Mouse (Mus musculus): ENCODE measurements around the gene Eif4a3. TPM values are rescaled to one million over a fixed set of nuclear protein-coding genes. Genes with fewer than 3 reads are reported as not detected.
A peak's percentile ranks its signal among the peaks of the same experiment; 100 is the strongest.

The Eif4a3 gene
- polyA plus RNA-seq, 1 experiment: 153 TPM

GRCm38 (mm10) chr11:119325068-119325467 lies 25.2 kb upstream of the Eif4a3 start:
- Histone ChIP-seq H3K4me1 (ENCODE audit: control insufficient read depth, insufficient read depth, low read length) (no peaks in the 10 kb centered on the region), H3K4me3 (ENCODE audit: insufficient read depth, low read length) (no peak overlapping the region), H3K27ac (ENCODE audit: insufficient read depth, low read length) (no peak overlapping the region)
- no peak for TF ChIP-seq POLR2A (IDR thresholded peaks at IDR 0.05; ENCODE audit: low read depth, low read length)
- no peak for TF ChIP-seq CTCF (IDR thresholded peaks at IDR 0.05; ENCODE audit: borderline replicate concordance, insufficient read depth, low read length)

- no peak for TF ChIP-seq POLR2A (IDR thresholded peaks at IDR 0.05; ENCODE audit: low read depth, low read length)
- TF ChIP-seq CTCF (IDR thresholded peaks at IDR 0.05; ENCODE audit: borderline replicate concordance, insufficient read depth, low read length): no peak
- Histone ChIP-seq H3K4me1 (ENCODE audit: control insufficient read depth, insufficient read depth, low read length) (no peaks in the 10 kb centered on the region), H3K4me3 (ENCODE audit: insufficient read depth, low read length) (no peak overlapping the region), H3K27ac (ENCODE audit: insufficient read depth, low read length) (no peak overlapping the region)
Measured at GRCm38 (mm10) chr11:119322521-119322920, 22.6 kb upstream of the Eif4a3 start.

GRCm38 (mm10) chr11:119316720-119317119 lies 16.8 kb upstream of the Eif4a3 start:
- H3K4me3 ChIP-seq (ENCODE audit: insufficient read depth, low read length): no peak overlapping the region
- TF ChIP-seq CTCF (IDR thresholded peaks at IDR 0.05; ENCODE audit: borderline replicate concordance, insufficient read depth, low read length): no peak
- no peak for TF ChIP-seq POLR2A (IDR thresholded peaks at IDR 0.05; ENCODE audit: low read depth, low read length)

GRCm38 (mm10) chr11:119314252-119314936 lies 14.5 kb upstream of the Eif4a3 start:
- TF ChIP-seq CTCF (IDR thresholded peaks at IDR 0.05; ENCODE audit: borderline replicate concordance, insufficient read depth, low read length) (no peak), POLR2A (IDR thresholded peaks at IDR 0.05; ENCODE audit: low read depth, low read length) (no peak)
- Histone ChIP-seq H3K4me3 (ENCODE audit: insufficient read depth, low read length) (no peak overlapping the region), H3K4me1 (ENCODE audit: control insufficient read depth, insufficient read depth, low read length) (no peaks in the 10 kb centered on the region), H3K27ac (ENCODE audit: insufficient read depth, low read length) (no peak overlapping the region)

More at GRCm38 (mm10) chr11:119316720-119317119, 16.8 kb upstream of the Eif4a3 start:
- Histone ChIP-seq H3K27ac (ENCODE audit: insufficient read depth, low read length) (no peak overlapping the region), H3K4me1 (ENCODE audit: control insufficient read depth, insufficient read depth, low read length) (no peaks in the 10 kb centered on the region)

GRCm38 (mm10) chr11:119310621-119311020 lies 10.7 kb upstream of the Eif4a3 start:
- no peak for TF ChIP-seq POLR2A (IDR thresholded peaks at IDR 0.05; ENCODE audit: low read depth, low read length)
- no peak for TF ChIP-seq CTCF (IDR thresholded peaks at IDR 0.05; ENCODE audit: borderline replicate concordance, insufficient read depth, low read length)
- no peak overlapping the region for H3K27ac ChIP-seq (ENCODE audit: insufficient read depth, low read length)

GRCm38 (mm10) chr11:119307916-119308315 lies 8.0 kb upstream of the Eif4a3 start:
- Histone ChIP-seq H3K4me3 (ENCODE audit: insufficient read depth, low read length) (no peak overlapping the region), H3K4me1 (ENCODE audit: control insufficient read depth, insufficient read depth, low read length) (no peaks in the 10 kb centered on the region), H3K27ac (ENCODE audit: insufficient read depth, low read length) (no peak overlapping the region)
- no peak for TF ChIP-seq CTCF (IDR thresholded peaks at IDR 0.05; ENCODE audit: borderline replicate concordance, insufficient read depth, low read length)
- no peak for TF ChIP-seq POLR2A (IDR thresholded peaks at IDR 0.05; ENCODE audit: low read depth, low read length)

More at GRCm38 (mm10) chr11:119310621-119311020, 10.7 kb upstream of the Eif4a3 start:
- Histone ChIP-seq H3K4me3 (ENCODE audit: insufficient read depth, low read length) (no peak overlapping the region), H3K4me1 (ENCODE audit: control insufficient read depth, insufficient read depth, low read length) (no peaks in the 10 kb centered on the region)

DNA sequence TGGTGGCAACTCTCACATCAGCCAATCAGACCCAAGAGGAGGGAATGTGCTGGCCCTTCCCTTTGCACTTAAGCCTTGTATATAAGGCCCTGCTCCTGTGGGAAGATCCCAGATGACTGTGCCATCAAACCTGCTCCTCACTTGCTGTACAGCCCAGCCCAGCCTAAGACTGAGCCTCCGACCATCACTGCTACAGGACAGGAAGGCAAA lies 7.7 kb upstream of the Eif4a3 start, which contains the start of gene Card14:
Gene Card14, plus strand, starts transcription at position 111 of the 210 bp plus-strand sequence.
- Histone ChIP-seq H3K27ac (ENCODE audit: insufficient read depth, low read length) (no peak within 1 kb of the TSS), H3K4me1 (ENCODE audit: control insufficient read depth, insufficient read depth, low read length) (no peaks in the 10 kb centered on the region), H3K4me3 (ENCODE audit: insufficient read depth, low read length) (no peak within 1 kb of the TSS)
- TF ChIP-seq POLR2A (IDR thresholded peaks at IDR 0.05; ENCODE audit: low read depth, low read length) (no peak), CTCF (IDR thresholded peaks at IDR 0.05; ENCODE audit: borderline replicate concordance, insufficient read depth, low read length) (no peak)

- no peak for TF ChIP-seq CTCF (IDR thresholded peaks at IDR 0.05; ENCODE audit: borderline replicate concordance, insufficient read depth, low read length)
- TF ChIP-seq POLR2A (IDR thresholded peaks at IDR 0.05; ENCODE audit: low read depth, low read length): no peak
- Histone ChIP-seq H3K4me1 (ENCODE audit: control insufficient read depth, insufficient read depth, low read length) (no peaks in the 10 kb centered on the region), H3K27ac (ENCODE audit: insufficient read depth, low read length) (no peak overlapping the region), H3K4me3 (ENCODE audit: insufficient read depth, low read length) (no peak overlapping the region)
Measured at GRCm38 (mm10) chr11:119306762-119307657, 7.1 kb upstream of the Eif4a3 start.

DNA sequence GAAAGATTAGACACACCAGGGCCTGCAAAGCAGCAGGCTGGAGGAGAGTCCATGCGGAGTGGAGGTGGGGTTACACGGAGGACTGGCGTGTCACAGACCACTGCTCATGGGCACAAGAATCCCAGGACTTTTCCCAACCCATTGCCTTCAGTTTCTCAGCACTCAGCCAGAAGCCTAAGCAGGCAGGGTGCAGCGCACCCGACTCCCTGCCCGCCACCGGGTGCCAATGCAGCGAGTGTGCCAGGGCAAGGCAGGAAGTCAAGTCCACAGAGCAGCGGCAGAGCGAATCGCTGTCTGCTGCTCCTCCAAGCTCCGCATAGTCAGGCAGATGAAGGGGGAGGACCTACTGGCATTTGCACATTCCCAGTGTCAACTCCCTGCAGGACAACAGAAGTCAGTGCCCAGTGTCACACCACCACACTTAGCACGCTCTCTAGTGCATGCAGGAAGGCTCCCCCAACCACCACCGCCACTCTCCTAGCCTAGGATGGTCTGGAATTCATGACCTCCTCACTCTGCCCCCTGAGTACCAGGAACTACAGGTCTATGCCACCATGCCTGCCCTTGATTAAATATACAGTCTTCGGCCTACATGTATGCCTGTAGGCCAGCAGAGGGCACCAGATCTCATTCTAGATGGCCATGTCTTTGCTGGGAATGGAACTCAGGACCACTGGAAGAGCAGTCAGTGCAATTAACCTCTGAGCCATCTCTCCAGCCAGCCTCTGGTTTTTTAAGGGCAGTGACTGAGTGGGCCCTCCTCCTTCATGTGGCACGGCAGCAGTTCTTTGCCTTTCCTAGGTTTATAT lies 5.2 kb upstream of the Eif4a3 start:
- peak; percentile 68 for TF ChIP-seq CTCF (IDR thresholded peaks at IDR 0.05; ENCODE audit: borderline replicate concordance, insufficient read depth, low read length)
- no peak for TF ChIP-seq POLR2A (IDR thresholded peaks at IDR 0.05; ENCODE audit: low read depth, low read length)
- 0 out of 2 replicates have a peak, but pooled peaks cover 2% of the 10 kb centered on the region for H3K4me1 ChIP-seq (ENCODE audit: control insufficient read depth, insufficient read depth, low read length)
- no peak overlapping the region for H3K27ac ChIP-seq (ENCODE audit: insufficient read depth, low read length)
- no peak overlapping the region for H3K4me3 ChIP-seq (ENCODE audit: insufficient read depth, low read length)

All from embryonic fibroblast, embryonic 13.5 days (primary cell).